Mouse (Mus musculus): ENCODE measurements around the gene Zmynd11. TPM values are rescaled to one million over a fixed set of nuclear protein-coding genes. Genes with fewer than 3 reads are reported as not detected.

The Zmynd11 gene
- 51.0 and 65.7 TPM in 2 replicates for polyA plus RNA-seq (2015; fragmentation: Nextera tagmentation; extraction: Ambion mirVana)

GRCm38 (mm10) chr13:9764646-9765536 is at the start of gene Zmynd11:
TSS of gene Zmynd11 (minus strand) at chr13:9765330.

